Mouse (Mus musculus): ENCODE data around the gene Abca4.
A peak's percentile ranks its signal among the peaks of the same experiment; 100 is the strongest.

- no peak for TF ChIP-seq POLR2A (IDR thresholded peaks at IDR 0.05; ENCODE audit: borderline replicate concordance, extremely low read depth, low read depth, low read length)
- TF ChIP-seq CTCF (IDR thresholded peaks at IDR 0.05; ENCODE audit: insufficient read depth, low read length) = peak; percentile 30; the same call in 1 of the 2 replicates
Observed at GRCm38 (mm10) chr3:122119733-122120132, 75.5 kb downstream of the Abca4 start.
